ENCODE assay signal across 8 mouse cellular contexts in genomic region chr19:4300271-4300704, GRCm38 (mm10). TPM values are rescaled to one million over a fixed set of nuclear protein-coding genes. Genes with fewer than 3 reads are reported as not detected.
A peak's percentile ranks its signal among the peaks of the same experiment; 100 is the strongest.
DNase-seq lines count a peak whose midpoint lies in the region; ATAC-seq lines count a peak whose summit lies in the region.

No protein-coding gene starts in this region.

- no peak overlapping the region for H3K9ac ChIP-seq in forebrain, embryonic 15.5 days (replicated peaks)
- H3K9ac ChIP-seq in liver, embryonic 11.5 days (ENCODE audit: low read depth, low read length): peak overlapping the region; percentile 30; the same call in 1 of the 2 replicates

- no peaks in the 10 kb centered on the region for H3K27me3 ChIP-seq in forebrain, embryonic 10.5 days (ENCODE audit: poor library complexity, severe bottlenecking)
- no peaks in the 10 kb centered on the region for H3K27me3 ChIP-seq in forebrain, embryonic 15.5 days
- H3K27me3 ChIP-seq in liver, embryonic 11.5 days (replicated peaks; ENCODE audit: control insufficient read depth, insufficient read depth, low read length): no peaks in the 10 kb centered on the region

- no peaks in the 10 kb centered on the region for H3K9me3 ChIP-seq in forebrain, embryonic 10.5 days
- H3K9me3 ChIP-seq in forebrain, embryonic 15.5 days: no peaks in the 10 kb centered on the region
- no peaks in the 10 kb centered on the region for H3K9me3 ChIP-seq in liver, embryonic 11.5 days (ENCODE audit: control insufficient read depth, low read length)

- H3K4me1 ChIP-seq in forebrain, embryonic 10.5 days: peaks cover 58% of the 10 kb centered on the region
- peaks cover 54% of the 10 kb centered on the region for H3K4me1 ChIP-seq in forebrain, embryonic 15.5 days
- peaks cover 76% of the 10 kb centered on the region for H3K4me1 ChIP-seq in liver, embryonic 11.5 days (replicated peaks; ENCODE audit: control insufficient read depth, insufficient read depth, low read length)

- peaks cover 22% of the 10 kb centered on the region for H3K36me3 ChIP-seq in forebrain, embryonic 10.5 days (replicated peaks)
- H3K36me3 ChIP-seq in forebrain, embryonic 15.5 days: no peaks in the 10 kb centered on the region
- peaks cover 2% of the 10 kb centered on the region; the same call in 1 of the 2 replicates for H3K36me3 ChIP-seq in liver, embryonic 11.5 days (ENCODE audit: control insufficient read depth, insufficient read depth, low read length)

- no peak for DNase-seq in forebrain, embryonic 10.5 days (ENCODE audit: extremely low spot score, low spot score)
- peak; percentile 90 for DNase-seq in A20 (ENCODE audit: low read depth, low spot score)
- no peak for DNase-seq in liver, embryonic 11.5 days (ENCODE audit: low spot score)
- peak; percentile 82 to 90 for DNase-seq in natural killer cell, adult 2 months (ENCODE audit: low spot score in 2 of 2)
- DNase-seq in ovary, postnatal 14 days (ENCODE audit: low spot score): no peak
- no peak for DNase-seq in right cerebral cortex, postnatal 10 days (ENCODE audit: low spot score in 2 of 2)

- H3K4me2 ChIP-seq in forebrain, embryonic 15.5 days (replicated peaks): no peak overlapping the region
- peak overlapping the region; percentile 94; the same call in 1 of the 2 replicates for H3K4me2 ChIP-seq in liver, embryonic 11.5 days

- no peak for ATAC-seq in forebrain, embryonic 15.5 days (replicated peaks)
- peak; percentile 71 for ATAC-seq in common myeloid progenitor, adult 5-6 weeks (replicated peaks; ENCODE audit: low read depth, poor library complexity, severe bottlenecking)
- ATAC-seq in liver, embryonic 11.5 days (replicated peaks; ENCODE audit: low FRiP score): 0 out of 2 replicates have a peak, but pooled peaks have one; percentile 21

- H3K4me3 ChIP-seq in forebrain, embryonic 10.5 days: no peak overlapping the region; the same call in 1 of the 2 replicates
- no peak overlapping the region for H3K4me3 ChIP-seq in forebrain, embryonic 15.5 days
- H3K4me3 ChIP-seq in liver, embryonic 11.5 days (ENCODE audit: low read depth, low read length): no peak overlapping the region

- 0 out of 2 replicates have a peak overlapping the region, but pooled peaks have one; percentile 76 for H3K27ac ChIP-seq in forebrain, embryonic 10.5 days
- no peak overlapping the region for H3K27ac ChIP-seq in forebrain, embryonic 15.5 days (replicated peaks)
- H3K27ac ChIP-seq in liver, embryonic 11.5 days (ENCODE audit: low read depth, low read length): peak overlapping the region; percentile 34; the same call in 1 of the 2 replicates

- WGBS in forebrain, embryonic 10.5 days: 54% methylated on average over 7 of the region's 7 CpGs
- WGBS in forebrain, embryonic 15.5 days: 51% methylated on average over 7 of the region's 7 CpGs
- 35% methylated on average over 7 of the region's 7 CpGs for WGBS in liver, embryonic 11.5 days

RNA-seq across cellular contexts. Expression of gene Grk2, which starts 5.7 kb away (rescaled TPM):
- polyA plus RNA-seq in forebrain, embryonic 10.5 days (2016; fragmentation: Nextera tagmentation; extraction: Ambion mirVana): 13.6 and 15.0 TPM in 2 replicates
- polyA plus RNA-seq in forebrain, embryonic 15.5 days (2015; fragmentation: Nextera tagmentation; extraction: Ambion mirVana): 20.5 and 24.9 TPM in 2 replicates
- total RNA-seq in common myeloid progenitor, adult 5-6 weeks (2017): 186 and 204 TPM in 2 replicates
- 22.1 and 23.1 TPM in 2 replicates for polyA plus RNA-seq in liver, embryonic 11.5 days (2014; fragmentation: Nextera tagmentation; extraction: Ambion mirVana)

RNA-seq across cellular contexts. Expression of gene Ankrd13d, which starts 17.4 kb away (rescaled TPM):
- polyA plus RNA-seq in forebrain, embryonic 10.5 days (2016; fragmentation: Nextera tagmentation; extraction: Ambion mirVana): 7.9 and 9.2 TPM in 2 replicates
- 25.1 and 26.2 TPM in 2 replicates for polyA plus RNA-seq in forebrain, embryonic 15.5 days (2015; fragmentation: Nextera tagmentation; extraction: Ambion mirVana)
- 0.58 and 3.7 TPM in 2 replicates for total RNA-seq in common myeloid progenitor, adult 5-6 weeks (2017)
- polyA plus RNA-seq in liver, embryonic 11.5 days (2014; fragmentation: Nextera tagmentation; extraction: Ambion mirVana): 2.9 and 3.2 TPM in 2 replicates

RNA-seq across cellular contexts. Expression of gene Ssh3, which starts 31.3 kb away (rescaled TPM):
- polyA plus RNA-seq in forebrain, embryonic 10.5 days (2016; fragmentation: Nextera tagmentation; extraction: Ambion mirVana): 3.1 and 3.6 TPM in 2 replicates
- polyA plus RNA-seq in forebrain, embryonic 15.5 days (2015; fragmentation: Nextera tagmentation; extraction: Ambion mirVana): 5.2 and 6.7 TPM in 2 replicates
- total RNA-seq in common myeloid progenitor, adult 5-6 weeks (2017): 13.6 and 22.7 TPM in 2 replicates
- 3.2 and 3.3 TPM in 2 replicates for polyA plus RNA-seq in liver, embryonic 11.5 days (2014; fragmentation: Nextera tagmentation; extraction: Ambion mirVana)

Comparison
In these comparisons a context has a peak if more than half of its experiments do, and no peak if none do; other contexts are left out.
1. DNase-seq: peak in A20 (single experiment) and natural killer cell, adult 2 months (2 of 2); none in forebrain, embryonic 10.5 days (single experiment), liver, embryonic 11.5 days (single experiment), ovary, postnatal 14 days (single experiment) and right cerebral cortex, postnatal 10 days (0 of 2).